Mouse (Mus musculus): Measurements from ENCODE around the gene Dtx1. TPM values are rescaled to one million over a fixed set of nuclear protein-coding genes. Genes with fewer than 3 reads are reported as not detected.

Gene Dtx1
- polyA plus RNA-seq, 1 experiment from 2014 or later = 5.9 TPM

DNA sequence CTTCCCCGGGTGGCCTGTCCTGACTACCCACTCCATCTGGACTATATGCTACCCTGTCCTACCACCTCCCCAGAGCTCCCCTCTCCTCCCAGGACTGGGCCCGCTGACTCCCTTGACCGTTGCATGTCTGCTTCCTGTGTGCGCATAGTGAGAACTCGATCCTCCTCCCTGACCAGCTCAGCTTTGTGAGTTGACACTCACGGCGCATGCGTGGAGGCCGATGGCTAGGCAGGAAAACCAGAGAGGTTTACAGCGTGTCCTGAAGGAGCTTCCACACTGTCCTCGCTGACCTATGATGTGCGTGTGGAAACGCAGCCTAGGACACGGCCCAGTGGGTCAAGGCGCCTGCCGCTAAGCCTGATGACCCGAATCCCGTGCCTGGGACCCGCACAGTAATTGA is 19.7 kb downstream of the Dtx1 start:
- Histone ChIP-seq H3K9me3 (ENCODE audit: control insufficient read depth, low read depth, low read length) (no peaks in the 10 kb centered on the region), H3K27ac (ENCODE audit: low read length) (no peak overlapping the region), H3K4me3 (ENCODE audit: low read depth, low read length) (no peak overlapping the region), H3K36me3 (ENCODE audit: control insufficient read depth, insufficient read depth, low read length) (no peaks in the 10 kb centered on the region), H3K4me2 (replicated peaks; ENCODE audit: low read depth, low read length) (no peak overlapping the region), H3K4me1 (ENCODE audit: control insufficient read depth, insufficient read depth, low read length) (no peaks in the 10 kb centered on the region), H3K27me3 (ENCODE audit: control insufficient read depth, insufficient read depth, low read length) (peaks cover 27% of the 10 kb centered on the region), H3K9ac (replicated peaks; ENCODE audit: low read depth, low read length) (no peak overlapping the region)
- ATAC-seq (ENCODE audit: insufficient number of reproducible peaks, insufficient read depth, low FRiP score, low read depth) = no peak
- WGBS = 74% methylated on average over 19 of the region's 19 CpGs

DNA sequence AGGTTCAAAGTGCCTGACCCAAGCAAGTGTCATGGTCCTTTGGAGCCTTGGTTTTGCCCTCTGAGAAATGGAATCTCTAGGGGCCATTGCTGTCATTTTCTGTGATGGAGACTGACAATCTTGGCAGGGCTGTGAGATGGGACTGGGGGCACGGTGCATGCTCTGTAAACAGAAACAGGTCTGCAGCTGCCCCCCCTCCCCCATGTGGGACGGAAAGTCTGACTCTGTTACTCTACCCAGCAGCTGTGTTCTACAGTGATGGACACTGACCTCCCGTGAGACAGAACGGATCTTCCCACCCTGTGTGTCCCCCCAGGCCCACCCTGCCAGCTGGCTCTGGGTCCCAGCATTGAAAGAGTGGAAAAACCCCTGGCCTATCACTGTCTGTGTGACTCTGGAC is 21.3 kb downstream of the Dtx1 start:
- Histone ChIP-seq H3K27me3 (ENCODE audit: control insufficient read depth, insufficient read depth, low read length) (peaks cover 18% of the 10 kb centered on the region), H3K4me2 (replicated peaks; ENCODE audit: low read depth, low read length) (no peak overlapping the region), H3K4me3 (ENCODE audit: low read depth, low read length) (no peak overlapping the region), H3K9ac (replicated peaks; ENCODE audit: low read depth, low read length) (no peak overlapping the region), H3K27ac (ENCODE audit: low read length) (no peak overlapping the region), H3K36me3 (ENCODE audit: control insufficient read depth, insufficient read depth, low read length) (no peaks in the 10 kb centered on the region), H3K9me3 (ENCODE audit: control insufficient read depth, low read depth, low read length) (no peaks in the 10 kb centered on the region), H3K4me1 (ENCODE audit: control insufficient read depth, insufficient read depth, low read length) (no peaks in the 10 kb centered on the region)
- WGBS = 42% methylated on average over 4 of the region's 4 CpGs
- ATAC-seq (ENCODE audit: insufficient number of reproducible peaks, insufficient read depth, low FRiP score, low read depth) = no peak

DNA sequence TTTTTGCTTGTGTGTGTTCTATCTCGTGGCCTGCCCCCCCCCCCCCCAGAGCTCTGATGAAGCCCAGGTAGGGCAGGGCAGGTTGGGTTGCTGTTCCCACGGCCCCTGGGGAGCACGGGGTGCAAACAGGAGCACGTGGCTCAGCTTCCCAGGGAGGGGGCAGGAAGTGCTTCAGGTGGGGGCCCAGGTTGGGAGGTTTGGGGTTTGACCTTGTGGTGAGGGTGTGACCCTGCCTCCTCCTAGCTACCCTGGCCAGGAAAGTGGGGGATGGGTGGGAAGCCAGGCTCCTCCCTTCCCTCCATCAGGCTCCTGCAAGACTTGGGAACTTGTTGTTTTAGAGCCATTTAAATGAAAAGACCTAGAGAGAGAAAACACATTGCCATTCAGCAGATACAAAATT is 23.3 kb downstream of the Dtx1 start:
- H3K4me3 ChIP-seq (ENCODE audit: low read depth, low read length) = no peak overlapping the region
- H3K4me1 ChIP-seq (ENCODE audit: control insufficient read depth, insufficient read depth, low read length) = no peaks in the 10 kb centered on the region
- no peak for ATAC-seq (ENCODE audit: insufficient number of reproducible peaks, insufficient read depth, low FRiP score, low read depth)
- H3K27ac ChIP-seq (ENCODE audit: low read length) = no peak overlapping the region
- 36% methylated on average over 4 of the region's 4 CpGs for WGBS
- 0 out of 2 replicates have a peak, but pooled peaks cover 4% of the 10 kb centered on the region for H3K27me3 ChIP-seq (ENCODE audit: control insufficient read depth, insufficient read depth, low read length)
- H3K9ac ChIP-seq (replicated peaks; ENCODE audit: low read depth, low read length) = no peak overlapping the region
- H3K4me2 ChIP-seq (replicated peaks; ENCODE audit: low read depth, low read length) = no peak overlapping the region
- no peaks in the 10 kb centered on the region for H3K9me3 ChIP-seq (ENCODE audit: control insufficient read depth, low read depth, low read length)
- H3K36me3 ChIP-seq (ENCODE audit: control insufficient read depth, insufficient read depth, low read length) = no peaks in the 10 kb centered on the region

DNA sequence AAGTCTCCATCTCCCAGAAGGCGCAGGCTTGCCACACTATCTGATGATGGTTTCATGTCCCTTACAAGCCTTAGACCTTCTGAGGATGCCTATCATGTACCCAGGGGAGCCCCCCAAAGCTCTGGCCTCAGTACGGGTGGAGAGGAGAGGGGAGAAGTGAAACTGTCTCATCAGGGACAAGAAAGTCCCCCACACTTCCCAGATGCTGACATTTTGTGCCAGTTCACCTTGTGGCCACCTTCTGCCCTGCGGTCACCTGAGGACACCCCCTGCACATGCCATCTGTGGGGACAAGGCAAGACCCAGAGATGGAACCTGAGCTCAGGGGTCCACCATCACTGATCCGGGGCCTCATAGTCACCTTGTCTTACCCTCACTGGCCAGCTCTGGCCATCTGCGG is 23.8 kb downstream of the Dtx1 start:
- 85% methylated on average over 5 of the region's 5 CpGs for WGBS
- no peak overlapping the region for H3K9ac ChIP-seq (replicated peaks; ENCODE audit: low read depth, low read length)
- H3K9me3 ChIP-seq (ENCODE audit: control insufficient read depth, low read depth, low read length) = no peaks in the 10 kb centered on the region
- no peak overlapping the region for H3K4me3 ChIP-seq (ENCODE audit: low read depth, low read length)
- no peak overlapping the region for H3K27ac ChIP-seq (ENCODE audit: low read length)
- H3K4me2 ChIP-seq (replicated peaks; ENCODE audit: low read depth, low read length) = no peak overlapping the region
- H3K4me1 ChIP-seq (ENCODE audit: control insufficient read depth, insufficient read depth, low read length) = no peaks in the 10 kb centered on the region
- ATAC-seq (ENCODE audit: insufficient number of reproducible peaks, insufficient read depth, low FRiP score, low read depth) = no peak
- H3K36me3 ChIP-seq (ENCODE audit: control insufficient read depth, insufficient read depth, low read length) = no peaks in the 10 kb centered on the region
- 0 out of 2 replicates have a peak, but pooled peaks cover 6% of the 10 kb centered on the region for H3K27me3 ChIP-seq (ENCODE audit: control insufficient read depth, insufficient read depth, low read length)

DNA sequence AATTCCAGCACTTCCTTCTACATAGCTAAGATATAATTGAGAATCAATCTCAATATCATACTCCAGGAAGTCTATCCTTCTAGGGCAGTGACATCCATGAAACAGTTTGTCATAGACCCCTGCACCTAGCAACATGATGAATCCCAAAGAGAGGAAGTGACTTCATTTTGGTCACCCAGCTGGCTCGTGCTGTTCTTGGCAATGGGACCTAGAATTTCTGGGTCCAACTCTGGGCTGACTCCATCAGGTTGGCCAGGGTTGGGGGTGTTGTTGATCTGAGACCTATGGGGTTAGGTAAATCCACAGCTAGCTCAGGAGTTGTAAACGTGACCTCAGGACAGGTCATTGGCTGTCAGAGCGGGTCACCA is 24.3 kb downstream of the Dtx1 start:
- Histone ChIP-seq H3K36me3 (ENCODE audit: control insufficient read depth, insufficient read depth, low read length) (no peaks in the 10 kb centered on the region), H3K4me3 (ENCODE audit: low read depth, low read length) (no peak overlapping the region), H3K27ac (ENCODE audit: low read length) (no peak overlapping the region), H3K9me3 (ENCODE audit: control insufficient read depth, low read depth, low read length) (no peaks in the 10 kb centered on the region), H3K4me1 (ENCODE audit: control insufficient read depth, insufficient read depth, low read length) (no peaks in the 10 kb centered on the region), H3K27me3 (ENCODE audit: control insufficient read depth, insufficient read depth, low read length) (0 out of 2 replicates have a peak, but pooled peaks cover 7% of the 10 kb centered on the region), H3K9ac (replicated peaks; ENCODE audit: low read depth, low read length) (no peak overlapping the region), H3K4me2 (replicated peaks; ENCODE audit: low read depth, low read length) (no peak overlapping the region)
- WGBS = 79% methylated on average over 3 of the region's 3 CpGs
- ATAC-seq (ENCODE audit: insufficient number of reproducible peaks, insufficient read depth, low FRiP score, low read depth) = no peak

DNA sequence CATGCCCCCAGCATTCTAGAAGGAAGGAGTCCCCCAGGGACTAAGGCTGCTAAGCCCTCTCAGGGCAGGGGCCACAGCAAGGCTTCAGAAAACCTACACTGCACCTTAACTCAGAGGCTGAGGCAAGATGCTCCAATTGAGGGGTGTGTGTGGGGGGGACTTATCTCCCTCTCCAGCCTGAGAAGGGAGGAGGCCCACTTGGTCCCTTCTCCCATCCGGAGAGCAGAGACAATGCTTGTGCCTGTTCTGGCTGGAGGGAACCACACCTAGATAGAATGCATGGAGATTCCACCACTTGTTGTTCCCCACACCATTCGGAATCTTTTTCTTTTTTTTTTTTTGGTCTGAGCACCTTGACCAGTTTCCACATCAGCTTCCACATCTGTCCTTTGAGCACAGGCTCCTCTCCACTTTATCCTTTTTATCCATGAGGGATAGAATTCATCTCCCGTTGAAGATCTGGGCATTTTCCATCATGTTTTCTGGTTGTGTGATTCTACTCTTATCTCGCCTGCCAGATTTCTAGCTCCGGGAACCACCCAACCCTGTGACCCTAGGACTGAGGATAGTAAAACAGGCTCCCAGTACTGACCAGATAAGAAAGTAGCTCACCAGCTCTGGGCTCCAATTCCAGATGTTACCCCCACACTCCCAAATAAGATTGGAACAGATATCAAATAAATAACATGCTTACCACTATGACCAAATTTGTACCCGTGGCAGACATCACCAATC is 24.8 kb downstream of the Dtx1 start:
- Histone ChIP-seq H3K4me1 (ENCODE audit: control insufficient read depth, insufficient read depth, low read length) (no peaks in the 10 kb centered on the region), H3K27me3 (ENCODE audit: control insufficient read depth, insufficient read depth, low read length) (0 out of 2 replicates have a peak, but pooled peaks cover 9% of the 10 kb centered on the region), H3K27ac (ENCODE audit: low read length) (no peak overlapping the region), H3K9ac (replicated peaks; ENCODE audit: low read depth, low read length) (no peak overlapping the region), H3K4me3 (ENCODE audit: low read depth, low read length) (no peak overlapping the region), H3K36me3 (ENCODE audit: control insufficient read depth, insufficient read depth, low read length) (no peaks in the 10 kb centered on the region), H3K9me3 (ENCODE audit: control insufficient read depth, low read depth, low read length) (no peaks in the 10 kb centered on the region), H3K4me2 (replicated peaks; ENCODE audit: low read depth, low read length) (no peak overlapping the region)
- 80% methylated on average over 6 of the region's 6 CpGs for WGBS
- ATAC-seq (ENCODE audit: insufficient number of reproducible peaks, insufficient read depth, low FRiP score, low read depth) = no peak

DNA sequence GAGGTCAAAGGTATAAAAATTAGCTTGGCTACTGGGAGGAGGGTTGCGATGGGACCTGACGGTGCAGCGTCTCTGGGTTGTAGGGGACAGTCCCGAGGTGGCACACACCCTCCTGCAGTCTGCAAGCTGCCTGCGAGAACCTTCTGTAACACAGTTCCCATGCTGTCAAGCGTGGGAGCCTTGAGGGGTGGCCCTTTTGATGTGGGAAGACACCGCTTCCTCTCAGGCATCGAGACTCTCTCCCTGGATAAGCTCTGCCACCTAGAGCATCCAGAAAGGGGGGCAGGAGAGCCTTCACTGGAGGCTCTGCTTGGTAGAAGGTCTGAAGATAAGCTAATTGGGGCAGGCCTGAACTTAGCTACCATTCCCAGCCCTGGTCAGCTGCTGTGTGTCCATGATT is 26.0 kb downstream of the Dtx1 start:
- H3K36me3 ChIP-seq (ENCODE audit: control insufficient read depth, insufficient read depth, low read length) = no peaks in the 10 kb centered on the region
- no peak overlapping the region for H3K4me2 ChIP-seq (replicated peaks; ENCODE audit: low read depth, low read length)
- H3K9me3 ChIP-seq (ENCODE audit: control insufficient read depth, low read depth, low read length) = no peaks in the 10 kb centered on the region
- no peak for ATAC-seq (ENCODE audit: insufficient number of reproducible peaks, insufficient read depth, low FRiP score, low read depth)
- 0 out of 2 replicates have a peak, but pooled peaks cover under 1% of the 10 kb centered on the region for H3K4me1 ChIP-seq (ENCODE audit: control insufficient read depth, insufficient read depth, low read length)
- H3K27ac ChIP-seq (ENCODE audit: low read length) = no peak overlapping the region
- WGBS = 75% methylated on average over 8 of the region's 8 CpGs
- H3K27me3 ChIP-seq (ENCODE audit: control insufficient read depth, insufficient read depth, low read length) = 0 out of 2 replicates have a peak, but pooled peaks cover 9% of the 10 kb centered on the region
- no peak overlapping the region for H3K4me3 ChIP-seq (ENCODE audit: low read depth, low read length)
- H3K9ac ChIP-seq (replicated peaks; ENCODE audit: low read depth, low read length) = no peak overlapping the region

DNA sequence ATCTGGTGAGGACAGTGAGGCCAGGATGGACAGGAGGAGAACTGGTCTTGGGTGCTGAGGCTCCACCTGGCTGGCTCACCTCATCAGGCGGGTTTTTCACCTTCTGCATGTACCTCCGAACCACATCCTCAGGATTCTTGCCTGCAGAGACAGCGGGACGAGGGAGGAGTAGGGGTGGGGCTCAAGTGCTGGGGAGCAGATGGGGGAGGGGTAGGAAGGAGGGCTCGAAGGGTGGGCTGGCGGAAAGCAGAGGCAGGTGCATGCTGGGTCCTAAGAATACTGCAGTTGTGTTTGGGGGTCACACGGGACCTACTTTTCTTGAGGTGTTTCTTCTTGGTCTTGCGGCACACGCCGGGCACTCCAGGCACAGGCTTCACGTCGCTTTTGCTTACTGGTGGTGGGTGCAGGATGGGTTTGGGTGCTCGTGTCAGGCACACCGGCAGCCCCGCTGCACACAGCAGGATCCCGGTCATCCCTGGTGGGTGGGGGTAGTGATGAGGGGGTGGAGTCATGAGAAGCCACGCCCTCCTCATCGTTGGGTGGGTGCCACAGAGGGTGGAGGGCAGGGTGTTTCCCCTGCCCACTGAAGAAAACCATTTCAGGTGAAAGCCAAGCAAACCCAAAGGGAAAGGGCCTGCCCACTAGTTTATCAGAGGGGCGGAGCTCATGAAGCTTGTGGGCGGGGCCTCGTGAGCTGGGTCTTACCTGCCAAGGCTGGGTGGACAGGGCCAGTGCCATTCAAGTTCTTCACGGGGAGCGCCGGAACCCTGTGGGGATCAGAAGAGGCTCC is 28.6 kb downstream of the Dtx1 start:
- peaks cover 10% of the 10 kb centered on the region; the same call in 1 of the 2 replicates for H3K4me1 ChIP-seq (ENCODE audit: control insufficient read depth, insufficient read depth, low read length)
- no peak overlapping the region for H3K27ac ChIP-seq (ENCODE audit: low read length)
- H3K36me3 ChIP-seq (ENCODE audit: control insufficient read depth, insufficient read depth, low read length) = no peaks in the 10 kb centered on the region
- H3K4me2 ChIP-seq (replicated peaks; ENCODE audit: low read depth, low read length) = no peak overlapping the region
- no peaks in the 10 kb centered on the region for H3K9me3 ChIP-seq (ENCODE audit: control insufficient read depth, low read depth, low read length)
- H3K27me3 ChIP-seq (ENCODE audit: control insufficient read depth, insufficient read depth, low read length) = 0 out of 2 replicates have a peak, but pooled peaks cover 9% of the 10 kb centered on the region
- no peak overlapping the region for H3K9ac ChIP-seq (replicated peaks; ENCODE audit: low read depth, low read length)
- ATAC-seq (ENCODE audit: insufficient number of reproducible peaks, insufficient read depth, low FRiP score, low read depth) = no peak
- H3K4me3 ChIP-seq (ENCODE audit: low read depth, low read length) = no peak overlapping the region
- WGBS = 12% methylated on average over 24 of the region's 24 CpGs

Data from stomach, embryonic 14.5 days (tissue).